Mouse (Mus musculus): ENCODE measurements around the gene Krtap29-1.

Gene Krtap29-1

GRCm38 (mm10) chr11:99978953-99979352 is at the start of gene Krtap29-1:
Gene Krtap29-1, minus strand, starts transcription at chr11:99979053.
- DNase-seq (ENCODE audit: low spot score in 2 of 2) = no peak

- DNase-seq (ENCODE audit: low spot score in 2 of 2) = no peak
Observed at GRCm38 (mm10) chr11:100021438-100021837, 42.6 kb upstream of the Krtap29-1 start.

- DNase-seq (ENCODE audit: low spot score in 2 of 2) = no peak
Observed at GRCm38 (mm10) chr11:100019466-100019865, 40.6 kb upstream of the Krtap29-1 start.

GRCm38 (mm10) chr11:100016112-100016511 is 37.3 kb upstream of the Krtap29-1 start, which contains the start of gene Krt33a:
Gene Krt33a, minus strand, starts transcription at chr11:100016212.
- DNase-seq (ENCODE audit: low spot score in 2 of 2) = no peak

- no peak for DNase-seq (ENCODE audit: low spot score in 2 of 2)
Observed at GRCm38 (mm10) chr11:100013691-100014171, 34.9 kb upstream of the Krtap29-1 start.

GRCm38 (mm10) chr11:100010682-100011081 is 31.8 kb upstream of the Krtap29-1 start:
- DNase-seq (ENCODE audit: low spot score in 2 of 2) = no peak

GRCm38 (mm10) chr11:100008336-100008735 is 29.5 kb upstream of the Krtap29-1 start:
- DNase-seq (ENCODE audit: low spot score in 2 of 2) = no peak

GRCm38 (mm10) chr11:100006624-100007023 is 27.8 kb upstream of the Krtap29-1 start:
- DNase-seq (ENCODE audit: low spot score in 2 of 2) = no peak

GRCm38 (mm10) chr11:100005905-100006304 is 27.1 kb upstream of the Krtap29-1 start:
- DNase-seq (ENCODE audit: low spot score in 2 of 2) = no peak

- peak in 1 of 2 experiments; percentile 29 for DNase-seq (ENCODE audit: low spot score in 2 of 2)
Observed at GRCm38 (mm10) chr11:100004846-100005245, 26.0 kb upstream of the Krtap29-1 start.

GRCm38 (mm10) chr11:99999091-99999490 is 20.2 kb upstream of the Krtap29-1 start:
- DNase-seq (ENCODE audit: low spot score in 2 of 2) = no peak

- DNase-seq (ENCODE audit: low spot score in 2 of 2) = no peak
Observed at GRCm38 (mm10) chr11:99994384-99994661, 15.5 kb upstream of the Krtap29-1 start.

GRCm38 (mm10) chr11:99993620-99994383 is 14.9 kb upstream of the Krtap29-1 start, which contains the start of gene Krtap17-1:
Gene Krtap17-1, minus strand, starts transcription at chr11:99993994.
- DNase-seq (ENCODE audit: low spot score in 2 of 2) = no peak

- DNase-seq (ENCODE audit: low spot score in 2 of 2) = no peak
Observed at GRCm38 (mm10) chr11:99990571-99990970, 11.7 kb upstream of the Krtap29-1 start.

- no peak for DNase-seq (ENCODE audit: low spot score in 2 of 2)
Observed at GRCm38 (mm10) chr11:99989881-99990405, 11.1 kb upstream of the Krtap29-1 start.

- no peak for DNase-seq (ENCODE audit: low spot score in 2 of 2)
Observed at GRCm38 (mm10) chr11:99988530-99988929, 9.7 kb upstream of the Krtap29-1 start.

- no peak for DNase-seq (ENCODE audit: low spot score in 2 of 2)
Observed at GRCm38 (mm10) chr11:99986180-99986647, 7.4 kb upstream of the Krtap29-1 start, which contains the start of gene Krtap16-1. Gene Krtap16-1, minus strand, starts transcription at chr11:99986597.

GRCm38 (mm10) chr11:99985291-99986092 is 6.6 kb upstream of the Krtap29-1 start:
- DNase-seq (ENCODE audit: low spot score in 2 of 2) = no peak

GRCm38 (mm10) chr11:99983442-99983841 is 4.6 kb upstream of the Krtap29-1 start:
- no peak for DNase-seq (ENCODE audit: low spot score in 2 of 2)

GRCm38 (mm10) chr11:99982731-99983130 is 3.9 kb upstream of the Krtap29-1 start:
- no peak for DNase-seq (ENCODE audit: low spot score in 2 of 2)

GRCm38 (mm10) chr11:99965961-99966360 is 12.9 kb downstream of the Krtap29-1 start:
- DNase-seq (ENCODE audit: low spot score in 2 of 2) = no peak

- DNase-seq (ENCODE audit: low spot score in 2 of 2) = no peak
Observed at GRCm38 (mm10) chr11:99964213-99964612, 14.6 kb downstream of the Krtap29-1 start.

Measured in spleen, postnatal 10 days (tissue).